Mouse (Mus musculus) lung, postnatal 10 days (tissue): Measurements from ENCODE around the gene Pde1b.

Experiments
- DNase-seq: peaks from one replicate; pipeline ENCODE4 v3.0.0; 2021

The Pde1b gene

GRCm38 (mm10) chr15:103564981-103565380, 62.1 kb downstream of the Pde1b start, which contains the start of gene Glycam1:
Glycam1 (minus strand) TSS chr15:103565081.
- no peak for DNase-seq
